Comparison of ENCODE assay signal across 30 mouse cellular contexts in genomic region chr15:102980352-102980751, GRCm38 (mm10). TPM values are rescaled to one million over a fixed set of nuclear protein-coding genes. Genes with fewer than 3 reads are reported as not detected.
DNase-seq lines count a peak whose midpoint lies in the region; ATAC-seq and TF ChIP-seq lines count a peak whose summit lies in the region.
"Had no signal": no experiment of that assay in that cellular context is flagged by ENCODE, and none has a peak within 500 bp of the region (broad histone marks: within the 10 kb centered on the region; RNA-seq: fewer than 3 reads in every experiment).

No protein-coding gene starts in this region.

- peak overlapping the region; percentile 81 for H3K4me3 ChIP-seq in gastrocnemius, adult 2 months
- H3K4me3 ChIP-seq in kidney, postnatal 0 days (replicated peaks; ENCODE audit: low read depth, low read length), result peak overlapping the region; percentile 77
- H3K4me3 ChIP-seq in limb, embryonic 13.5 days, result peak overlapping the region; percentile 48
- H3K4me3 ChIP-seq in neural tube, embryonic 13.5 days, result peak overlapping the region; percentile 90
- no peak overlapping the region for H3K4me3 ChIP-seq in liver, postnatal 0 days (ENCODE audit: low read depth, low read length)
- H3K4me3 ChIP-seq: erythroblast, embryonic 14.5 days had no signal

- peak overlapping the region; percentile 91 for H3K27ac ChIP-seq in gastrocnemius, adult 2 months
- peak overlapping the region; percentile 96 for H3K27ac ChIP-seq in kidney, postnatal 0 days
- H3K27ac ChIP-seq in limb, embryonic 13.5 days, result no peak overlapping the region
- H3K27ac ChIP-seq in neural tube, embryonic 13.5 days (replicated peaks), result peak overlapping the region; percentile 99
- H3K27ac ChIP-seq in liver, postnatal 0 days (ENCODE audit: low read depth), result no peak overlapping the region
- H3K27ac ChIP-seq: forebrain, embryonic 13.5 days; heart, embryonic 15.5 days; liver, embryonic 12.5 days; stomach, embryonic 15.5 days had no signal

- no peaks in the 10 kb centered on the region for H3K36me3 ChIP-seq in kidney, postnatal 0 days (ENCODE audit: insufficient read depth, low read length)
- H3K36me3 ChIP-seq in limb, embryonic 13.5 days, result no peaks in the 10 kb centered on the region
- no peaks in the 10 kb centered on the region for H3K36me3 ChIP-seq in neural tube, embryonic 13.5 days
- H3K36me3 ChIP-seq in liver, postnatal 0 days (replicated peaks; ENCODE audit: insufficient read depth, low read length), result no peaks in the 10 kb centered on the region
- H3K36me3 ChIP-seq: heart, embryonic 15.5 days; liver, embryonic 12.5 days; stomach, embryonic 15.5 days had no signal

- no peak for TF ChIP-seq CTCF in gastrocnemius, adult 2 months (IDR thresholded peaks at IDR 0.05)
- no peak for TF ChIP-seq CTCF in kidney, postnatal 0 days (IDR thresholded peaks at IDR 0.05; ENCODE audit: low read depth)
- TF ChIP-seq CTCF in liver, postnatal 0 days (IDR thresholded peaks at IDR 0.05; ENCODE audit: low read depth), result no peak

- TF ChIP-seq EP300 in liver, postnatal 0 days (IDR thresholded peaks at IDR 0.05; ENCODE audit: low read depth), result no peak

- peak overlapping the region; percentile 90 for H3K4me2 ChIP-seq in kidney, postnatal 0 days (ENCODE audit: low read length)
- H3K4me2 ChIP-seq in limb, embryonic 13.5 days (replicated peaks), result peak overlapping the region; percentile 62
- H3K4me2 ChIP-seq in neural tube, embryonic 13.5 days, result peak overlapping the region; percentile 91
- no peak overlapping the region for H3K4me2 ChIP-seq in liver, postnatal 0 days (ENCODE audit: low read depth, low read length)
- H3K4me2 ChIP-seq: heart, embryonic 15.5 days had no signal

- intact Hi-C loops in gastrocnemius, adult 2 months (cut with DNase I), result loop anchor here (2.0 kb wide), 1 partner anchor 14 kb away; the partner anchor contains the start of genes Hoxc10 and Hoxc5
- intact Hi-C loops in gastrocnemius, postnatal 14 days (cut with DNase I; ENCODE audit: low total_unique reads), result no loop called here

- WGBS in kidney, postnatal 0 days, result 7% methylated on average over 11 of the region's 11 CpGs
- 3% methylated on average over 11 of the region's 11 CpGs for WGBS in limb, embryonic 13.5 days
- WGBS in neural tube, embryonic 13.5 days, result 2% methylated on average over 11 of the region's 11 CpGs
- WGBS in liver, postnatal 0 days (ENCODE audit: insufficient replicate concordance), result 11% methylated on average over 11 of the region's 11 CpGs

- peaks cover 20% of the 10 kb centered on the region for H3K4me1 ChIP-seq in kidney, postnatal 0 days (replicated peaks; ENCODE audit: insufficient read depth, low read length)
- peaks cover 43% of the 10 kb centered on the region for H3K4me1 ChIP-seq in limb, embryonic 13.5 days
- H3K4me1 ChIP-seq in neural tube, embryonic 13.5 days (replicated peaks), result peaks cover 64% of the 10 kb centered on the region
- peaks cover 13% of the 10 kb centered on the region for H3K4me1 ChIP-seq in liver, postnatal 0 days (ENCODE audit: insufficient read depth)

- H3K9ac ChIP-seq in kidney, postnatal 0 days (ENCODE audit: low read depth, low read length), result peak overlapping the region; percentile 97; the same call in 1 of the 2 replicates
- H3K9ac ChIP-seq in limb, embryonic 13.5 days, result no peak overlapping the region
- peak overlapping the region; percentile 100 for H3K9ac ChIP-seq in neural tube, embryonic 13.5 days
- no peak overlapping the region for H3K9ac ChIP-seq in liver, postnatal 0 days (replicated peaks)
- H3K9ac ChIP-seq: forebrain, embryonic 13.5 days; heart, embryonic 15.5 days; liver, embryonic 12.5 days; lung, embryonic 14.5 days; stomach, embryonic 15.5 days had no signal

- H3K27me3 ChIP-seq in kidney, postnatal 0 days (ENCODE audit: insufficient read depth, low read length), result no peaks in the 10 kb centered on the region
- H3K27me3 ChIP-seq in limb, embryonic 13.5 days, result peaks cover 99% of the 10 kb centered on the region
- peaks cover 18% of the 10 kb centered on the region for H3K27me3 ChIP-seq in neural tube, embryonic 13.5 days
- peaks cover 98% of the 10 kb centered on the region for H3K27me3 ChIP-seq in liver, postnatal 0 days (ENCODE audit: insufficient read depth, low read length)

- peak; percentile 16 for DNase-seq in gastrocnemius, adult 2 months
- DNase-seq in gastrocnemius, postnatal 14 days, result no peak
- no peak for DNase-seq in kidney, postnatal 0 days (ENCODE audit: low spot score)
- DNase-seq in kidney, adult 18-20 months, result no peak
- DNase-seq in embryo, embryonic 9.5 days (ENCODE audit: extremely low spot score), result no peak
- no peak for DNase-seq in liver, postnatal 0 days
- DNase-seq: cerebellum, adult 2 months; gastrocnemius, postnatal 36 days; lung, embryonic 14.5 days; lung, postnatal 36 days; right cerebral cortex, postnatal 25 days; thymus, adult 2 months had no signal

- no peak for ATAC-seq in kidney, postnatal 0 days (replicated peaks; ENCODE audit: low FRiP score, low read depth)
- ATAC-seq in limb, embryonic 13.5 days (ENCODE audit: low FRiP score, low read depth), result no peak
- ATAC-seq in neural tube, embryonic 13.5 days (ENCODE audit: low read depth), result no peak
- no peak for ATAC-seq in liver, postnatal 0 days
- ATAC-seq: forebrain, embryonic 13.5 days; hindbrain, embryonic 16.5 days; liver, embryonic 12.5 days had no signal

- no peaks in the 10 kb centered on the region for H3K9me3 ChIP-seq in kidney, postnatal 0 days (replicated peaks; ENCODE audit: low read length)
- no peaks in the 10 kb centered on the region for H3K9me3 ChIP-seq in limb, embryonic 13.5 days
- no peaks in the 10 kb centered on the region for H3K9me3 ChIP-seq in neural tube, embryonic 13.5 days
- H3K9me3 ChIP-seq in liver, postnatal 0 days (ENCODE audit: low read length), result no peaks in the 10 kb centered on the region
- H3K9me3 ChIP-seq: forebrain, embryonic 13.5 days; heart, embryonic 15.5 days; liver, embryonic 12.5 days; stomach, embryonic 15.5 days had no signal

RNA-seq across cellular contexts. Expression of gene Hoxc9, which starts 4.1 kb away (rescaled TPM):
- 1 to 10 TPM; 6.7 to 8.3 TPM for total RNA-seq in gastrocnemius, adult 2 months (2021)
- 1 to 10 TPM; 5.7 to 5.8 TPM for total RNA-seq in gastrocnemius, postnatal 14 days (2021)
- 11.0 and 12.4 TPM in 2 replicates for polyA plus RNA-seq in kidney, postnatal 0 days (2015; fragmentation: Nextera tagmentation; extraction: Ambion mirVana)
- 1.7 and 2.1 TPM in 2 replicates for polyA plus RNA-seq in limb, embryonic 13.5 days (2015; fragmentation: Nextera tagmentation; extraction: Ambion mirVana)
- polyA plus RNA-seq in neural tube, embryonic 13.5 days (2015; fragmentation: Nextera tagmentation; extraction: Ambion mirVana), result 40.9 and 43.4 TPM in 2 replicates
- not detected in 2 replicates for polyA plus RNA-seq in liver, postnatal 0 days (2015; fragmentation: Nextera tagmentation; extraction: Ambion mirVana)
- total RNA-seq: common myeloid progenitor, adult 5-6 weeks; heart, adult 8-10 months; hematopoietic stem cell, adult 5-6 weeks; layer of hippocampus, postnatal 25 days; left cerebral cortex, postnatal 10 days; megakaryocyte-erythroid progenitor cell, adult 5-6 weeks; midbrain, postnatal 0 days; neutrophil, adult 5-6 weeks had no signal
- polyA plus RNA-seq: cerebellum, adult 2 months; embryonic facial prominence, embryonic 11.5 days; erythroblast, embryonic 14.5 days; forebrain, embryonic 13.5 days; frontal cortex, adult 2 months; heart, embryonic 15.5 days; liver, embryonic 12.5 days; lung, embryonic 14.5 days; midbrain, postnatal 0 days had no signal

RNA-seq across cellular contexts. Expression of gene Hoxc8, which starts 10.1 kb away (rescaled TPM):
- 1 to 10 TPM; 1.0 to 2.8 TPM for total RNA-seq in gastrocnemius, adult 2 months (2021)
- total RNA-seq in gastrocnemius, postnatal 14 days (2021), result 1 to 10 TPM; 1.1 to 1.2 TPM
- polyA plus RNA-seq in kidney, postnatal 0 days (2015; fragmentation: Nextera tagmentation; extraction: Ambion mirVana), result 5.8 TPM in 2 replicates
- 2.7 and 3.0 TPM in 2 replicates for polyA plus RNA-seq in limb, embryonic 13.5 days (2015; fragmentation: Nextera tagmentation; extraction: Ambion mirVana)
- polyA plus RNA-seq in neural tube, embryonic 13.5 days (2015; fragmentation: Nextera tagmentation; extraction: Ambion mirVana), result 75.8 and 85.5 TPM in 2 replicates
- polyA plus RNA-seq in liver, postnatal 0 days (2015; fragmentation: Nextera tagmentation; extraction: Ambion mirVana), result not detected in 2 replicates
- total RNA-seq: common myeloid progenitor, adult 5-6 weeks; heart, adult 8-10 months; hematopoietic stem cell, adult 5-6 weeks; layer of hippocampus, postnatal 25 days; left cerebral cortex, postnatal 10 days; megakaryocyte-erythroid progenitor cell, adult 5-6 weeks; midbrain, postnatal 0 days; neutrophil, adult 5-6 weeks had no signal
- polyA plus RNA-seq: cerebellum, adult 2 months; embryonic facial prominence, embryonic 11.5 days; erythroblast, embryonic 14.5 days; forebrain, embryonic 13.5 days; frontal cortex, adult 2 months; heart, embryonic 15.5 days; lung, embryonic 14.5 days; midbrain, postnatal 0 days had no signal

RNA-seq across cellular contexts. Expression of gene Hoxc5, which starts 13.1 kb away (rescaled TPM):
- 1 to 10 TPM; 2.7 to 2.9 TPM for total RNA-seq in gastrocnemius, adult 2 months (2021)
- total RNA-seq in gastrocnemius, postnatal 14 days (2021), result 1 to 10 TPM; 1.4 to 1.8 TPM
- 2.7 and 3.9 TPM in 2 replicates for polyA plus RNA-seq in kidney, postnatal 0 days (2015; fragmentation: Nextera tagmentation; extraction: Ambion mirVana)
- polyA plus RNA-seq in limb, embryonic 13.5 days (2015; fragmentation: Nextera tagmentation; extraction: Ambion mirVana), result 5.2 and 6.7 TPM in 2 replicates
- polyA plus RNA-seq in neural tube, embryonic 13.5 days (2015; fragmentation: Nextera tagmentation; extraction: Ambion mirVana), result 18.8 and 32.2 TPM in 2 replicates
- not detected in 2 replicates for polyA plus RNA-seq in liver, postnatal 0 days (2015; fragmentation: Nextera tagmentation; extraction: Ambion mirVana)
- total RNA-seq: common myeloid progenitor, adult 5-6 weeks; hematopoietic stem cell, adult 5-6 weeks; layer of hippocampus, postnatal 25 days; left cerebral cortex, postnatal 10 days; megakaryocyte-erythroid progenitor cell, adult 5-6 weeks; neutrophil, adult 5-6 weeks had no signal
- polyA plus RNA-seq: erythroblast, embryonic 14.5 days; forebrain, embryonic 13.5 days; frontal cortex, adult 2 months; midbrain, postnatal 0 days had no signal

RNA-seq across cellular contexts. Expression of gene Hoxc10, which starts 13.8 kb away (rescaled TPM):
- total RNA-seq in gastrocnemius, adult 2 months (2021), result 10 to 100 TPM; 72.4 to 84.8 TPM
- total RNA-seq in gastrocnemius, postnatal 14 days (2021), result 10 to 100 TPM; 47.9 to 48.0 TPM
- 30.6 and 34.1 TPM in 2 replicates for polyA plus RNA-seq in kidney, postnatal 0 days (2015; fragmentation: Nextera tagmentation; extraction: Ambion mirVana)
- polyA plus RNA-seq in limb, embryonic 13.5 days (2015; fragmentation: Nextera tagmentation; extraction: Ambion mirVana), result 11.0 and 11.3 TPM in 2 replicates
- 58.5 and 92.4 TPM in 2 replicates for polyA plus RNA-seq in neural tube, embryonic 13.5 days (2015; fragmentation: Nextera tagmentation; extraction: Ambion mirVana)
- not detected in 2 replicates for polyA plus RNA-seq in liver, postnatal 0 days (2015; fragmentation: Nextera tagmentation; extraction: Ambion mirVana)
- total RNA-seq: common myeloid progenitor, adult 5-6 weeks; heart, adult 8-10 months; hematopoietic stem cell, adult 5-6 weeks; layer of hippocampus, postnatal 25 days; left cerebral cortex, postnatal 10 days; megakaryocyte-erythroid progenitor cell, adult 5-6 weeks; midbrain, postnatal 0 days; neutrophil, adult 5-6 weeks had no signal
- polyA plus RNA-seq: cerebellum, adult 2 months; embryonic facial prominence, embryonic 11.5 days; erythroblast, embryonic 14.5 days; forebrain, embryonic 13.5 days; frontal cortex, adult 2 months; heart, embryonic 15.5 days; hindbrain, embryonic 16.5 days; liver, embryonic 12.5 days; lung, embryonic 14.5 days; midbrain, postnatal 0 days had no signal

RNA-seq across cellular contexts. Expression of gene Hoxc6, which starts 17.7 kb away (rescaled TPM):
- 1 to 10 TPM; 8.1 to 8.6 TPM for total RNA-seq in gastrocnemius, adult 2 months (2021)
- 1 to 10 TPM; 5.2 to 5.9 TPM for total RNA-seq in gastrocnemius, postnatal 14 days (2021)
- polyA plus RNA-seq in kidney, postnatal 0 days (2015; fragmentation: Nextera tagmentation; extraction: Ambion mirVana), result 7.8 and 9.3 TPM in 2 replicates
- 2.5 and 2.8 TPM in 2 replicates for polyA plus RNA-seq in limb, embryonic 13.5 days (2015; fragmentation: Nextera tagmentation; extraction: Ambion mirVana)
- 46.8 and 51.1 TPM in 2 replicates for polyA plus RNA-seq in neural tube, embryonic 13.5 days (2015; fragmentation: Nextera tagmentation; extraction: Ambion mirVana)
- polyA plus RNA-seq in liver, postnatal 0 days (2015; fragmentation: Nextera tagmentation; extraction: Ambion mirVana), result not detected in 2 replicates
- total RNA-seq: common myeloid progenitor, adult 5-6 weeks; hematopoietic stem cell, adult 5-6 weeks; layer of hippocampus, postnatal 25 days; left cerebral cortex, postnatal 10 days; megakaryocyte-erythroid progenitor cell, adult 5-6 weeks; midbrain, postnatal 0 days; neutrophil, adult 5-6 weeks had no signal
- polyA plus RNA-seq: erythroblast, embryonic 14.5 days; forebrain, embryonic 13.5 days; frontal cortex, adult 2 months; lung, embryonic 14.5 days; midbrain, postnatal 0 days had no signal

Comparison
In these comparisons a context has a peak if more than half of its experiments do, and no peak if none do; other contexts are left out.
1. H3K27ac ChIP-seq: peak in gastrocnemius, adult 2 months (single experiment), kidney, postnatal 0 days (single experiment) and neural tube, embryonic 13.5 days (single experiment); none in limb, embryonic 13.5 days (single experiment) and liver, postnatal 0 days (single experiment).
2. H3K9ac ChIP-seq: peak in kidney, postnatal 0 days (single experiment) and neural tube, embryonic 13.5 days (single experiment); none in limb, embryonic 13.5 days (single experiment) and liver, postnatal 0 days (single experiment).
3. RNA of gene Hoxc8, which starts 10.1 kb away (polyA plus RNA-seq): 75.8 to 85.5 TPM in neural tube, embryonic 13.5 days; 5.8 TPM in kidney, postnatal 0 days, 2.7 to 3.0 TPM in limb, embryonic 13.5 days and not detected in liver, postnatal 0 days; every median in the first group is over 10 times any median in the second.